Mouse (Mus musculus): ENCODE data around the gene Rufy2. TPM values are rescaled to one million over a fixed set of nuclear protein-coding genes. Genes with fewer than 3 reads are reported as not detected.

The Rufy2 gene
- total and polyA plus RNA-seq, 2 experiments from 2014 or later, result 9.7 to 11.7 TPM

DNA sequence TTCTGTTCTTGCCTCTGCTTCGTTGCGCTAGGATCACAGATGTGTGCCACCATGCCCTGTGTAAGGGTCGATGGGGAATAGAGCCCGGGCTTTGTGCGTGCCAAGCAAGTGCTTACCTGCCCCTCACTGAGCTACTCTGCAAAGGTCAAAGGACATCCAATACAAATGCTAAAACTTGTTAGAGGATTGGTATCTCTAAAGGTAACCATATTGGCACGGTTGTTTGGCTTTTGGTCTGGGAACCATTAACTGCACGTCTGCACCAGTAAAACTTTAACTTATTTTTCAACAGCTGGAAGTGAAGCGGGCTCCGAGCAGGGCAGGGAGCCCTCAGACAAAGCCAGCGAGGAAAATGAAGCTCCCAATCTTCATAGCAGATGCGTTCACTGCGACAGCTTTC is 81.2 kb downstream of the Rufy2 start:
- no peaks in the 10 kb centered on the region for H3K9me3 ChIP-seq (replicated peaks; ENCODE audit: control insufficient read depth, low read length)
- no peak overlapping the region for H3K27ac ChIP-seq (ENCODE audit: low read depth)
- H3K9ac ChIP-seq (replicated peaks; ENCODE audit: low read depth, low read length), result no peak overlapping the region
- WGBS, result 81% methylated on average over 12 of the region's 12 CpGs
- H3K4me2 ChIP-seq (ENCODE audit: low read depth, low read length), result no peak overlapping the region
- no peak for TF ChIP-seq EP300 (IDR thresholded peaks at IDR 0.05; ENCODE audit: low read depth)
- TF ChIP-seq CTCF (IDR thresholded peaks at IDR 0.05; ENCODE audit: low read depth), result no peak
- no peaks in the 10 kb centered on the region for H3K36me3 ChIP-seq (replicated peaks; ENCODE audit: control insufficient read depth, insufficient read depth, low read length)
- H3K4me1 ChIP-seq (ENCODE audit: control insufficient read depth, insufficient read depth), result peaks cover 11% of the 10 kb centered on the region
- H3K4me3 ChIP-seq (ENCODE audit: low read depth, low read length), result no peak overlapping the region
- no peak for DNase-seq (ENCODE audit: low spot score)
- no peaks in the 10 kb centered on the region for H3K27me3 ChIP-seq (ENCODE audit: control insufficient read depth, insufficient read depth, low read length)
- ATAC-seq (ENCODE audit: insufficient read depth, low read depth), result no peak

DNA sequence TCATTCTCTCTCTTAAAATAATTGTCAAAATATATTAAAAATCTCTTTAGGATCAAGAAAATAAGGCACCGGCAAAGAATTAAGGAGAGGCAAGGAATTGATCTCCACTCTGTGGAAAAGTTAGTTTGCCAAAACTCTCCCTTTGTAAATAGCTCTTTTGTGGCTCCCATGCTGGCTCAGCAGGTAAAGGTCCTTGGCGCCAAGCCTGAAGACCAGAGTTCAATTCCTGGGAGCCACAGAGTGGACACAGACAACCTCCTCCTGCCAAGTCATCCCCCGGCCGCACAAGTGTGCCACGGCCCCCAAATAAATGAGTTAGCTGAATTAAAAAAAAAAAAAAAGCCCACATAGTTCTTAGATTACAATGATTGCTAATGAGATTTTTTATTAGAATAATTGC is 82.7 kb downstream of the Rufy2 start:
- H3K9ac ChIP-seq (replicated peaks; ENCODE audit: low read depth, low read length), result no peak overlapping the region
- TF ChIP-seq CTCF (IDR thresholded peaks at IDR 0.05; ENCODE audit: low read depth), result no peak
- TF ChIP-seq EP300 (IDR thresholded peaks at IDR 0.05; ENCODE audit: low read depth), result no peak
- ATAC-seq (ENCODE audit: insufficient read depth, low read depth) (no peak), DNase-seq (ENCODE audit: low spot score) (no peak)
- WGBS, result 92% methylated on average over 5 of the region's 5 CpGs
- H3K36me3 ChIP-seq (replicated peaks; ENCODE audit: control insufficient read depth, insufficient read depth, low read length), result no peaks in the 10 kb centered on the region
- H3K27ac ChIP-seq (ENCODE audit: low read depth), result no peak overlapping the region
- no peak overlapping the region for H3K4me2 ChIP-seq (ENCODE audit: low read depth, low read length)
- H3K4me3 ChIP-seq (ENCODE audit: low read depth, low read length), result no peak overlapping the region
- no peaks in the 10 kb centered on the region for H3K9me3 ChIP-seq (replicated peaks; ENCODE audit: control insufficient read depth, low read length)
- no peaks in the 10 kb centered on the region for H3K27me3 ChIP-seq (ENCODE audit: control insufficient read depth, insufficient read depth, low read length)
- peaks cover 11% of the 10 kb centered on the region for H3K4me1 ChIP-seq (ENCODE audit: control insufficient read depth, insufficient read depth)

DNA sequence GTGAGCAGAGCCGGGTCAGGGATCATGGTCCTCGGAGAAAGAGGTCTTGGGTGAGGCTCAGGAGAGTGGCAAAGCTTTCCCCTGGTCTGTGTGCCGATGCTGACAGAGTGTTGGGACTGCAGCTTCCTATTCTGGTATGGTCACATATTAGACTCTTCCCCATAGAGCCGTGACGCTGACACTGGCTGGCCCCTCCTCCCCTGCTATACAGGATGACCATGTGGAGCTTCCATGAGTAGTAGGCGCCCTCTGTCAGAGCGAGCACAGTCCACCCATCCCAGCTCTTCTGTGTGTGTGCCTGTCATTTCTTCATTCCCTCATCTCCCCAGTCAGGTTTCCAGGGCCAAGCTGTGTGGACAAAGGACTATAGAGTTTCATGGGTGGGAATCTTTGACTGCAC is 83.3 kb downstream of the Rufy2 start:
- 73% methylated on average over 7 of the region's 7 CpGs for WGBS
- H3K27me3 ChIP-seq (ENCODE audit: control insufficient read depth, insufficient read depth, low read length), result no peaks in the 10 kb centered on the region
- TF ChIP-seq CTCF (IDR thresholded peaks at IDR 0.05; ENCODE audit: low read depth), result no peak
- TF ChIP-seq EP300 (IDR thresholded peaks at IDR 0.05; ENCODE audit: low read depth), result no peak
- no peak overlapping the region for H3K4me3 ChIP-seq (ENCODE audit: low read depth, low read length)
- DNase-seq (ENCODE audit: low spot score) (no peak), ATAC-seq (ENCODE audit: insufficient read depth, low read depth) (no peak)
- H3K9ac ChIP-seq (replicated peaks; ENCODE audit: low read depth, low read length), result no peak overlapping the region
- peaks cover 11% of the 10 kb centered on the region for H3K4me1 ChIP-seq (ENCODE audit: control insufficient read depth, insufficient read depth)
- H3K4me2 ChIP-seq (ENCODE audit: low read depth, low read length), result no peak overlapping the region
- H3K27ac ChIP-seq (ENCODE audit: low read depth), result no peak overlapping the region
- H3K36me3 ChIP-seq (replicated peaks; ENCODE audit: control insufficient read depth, insufficient read depth, low read length), result no peaks in the 10 kb centered on the region
- H3K9me3 ChIP-seq (replicated peaks; ENCODE audit: control insufficient read depth, low read length), result no peaks in the 10 kb centered on the region

DNA sequence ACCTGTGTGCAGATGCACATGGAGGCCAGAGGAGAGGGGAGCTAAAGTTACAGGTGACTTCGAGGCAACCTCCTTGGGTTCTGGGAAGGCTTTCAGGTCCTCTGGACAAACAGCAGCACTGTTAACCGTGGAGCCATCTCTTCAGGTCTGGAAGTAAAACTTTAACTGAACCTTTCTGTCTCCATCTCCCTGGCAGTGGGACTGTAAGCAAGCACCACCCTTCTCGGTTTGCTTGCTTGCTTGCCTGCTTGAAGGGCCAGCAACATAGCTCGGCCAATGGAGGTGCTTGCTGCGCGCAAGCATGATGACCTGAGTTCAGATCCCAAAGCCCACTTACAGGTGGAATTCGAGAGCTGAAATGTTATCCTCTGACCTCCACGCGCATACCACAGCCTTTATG is 84.5 kb downstream of the Rufy2 start:
- TF ChIP-seq CTCF (IDR thresholded peaks at IDR 0.05; ENCODE audit: low read depth), result no peak
- Histone ChIP-seq H3K4me2 (ENCODE audit: low read depth, low read length) (no peak overlapping the region), H3K36me3 (replicated peaks; ENCODE audit: control insufficient read depth, insufficient read depth, low read length) (no peaks in the 10 kb centered on the region), H3K4me3 (ENCODE audit: low read depth, low read length) (no peak overlapping the region), H3K27me3 (ENCODE audit: control insufficient read depth, insufficient read depth, low read length) (no peaks in the 10 kb centered on the region), H3K9ac (replicated peaks; ENCODE audit: low read depth, low read length) (no peak overlapping the region), H3K27ac (ENCODE audit: low read depth) (no peak overlapping the region), H3K9me3 (replicated peaks; ENCODE audit: control insufficient read depth, low read length) (0 out of 2 replicates have a peak, but pooled peaks cover 4% of the 10 kb centered on the region), H3K4me1 (ENCODE audit: control insufficient read depth, insufficient read depth) (peaks cover 11% of the 10 kb centered on the region)
- no peak for DNase-seq (ENCODE audit: low spot score)
- WGBS, result 81% methylated on average over 9 of the region's 9 CpGs
- ATAC-seq (ENCODE audit: insufficient read depth, low read depth), result no peak

DNA sequence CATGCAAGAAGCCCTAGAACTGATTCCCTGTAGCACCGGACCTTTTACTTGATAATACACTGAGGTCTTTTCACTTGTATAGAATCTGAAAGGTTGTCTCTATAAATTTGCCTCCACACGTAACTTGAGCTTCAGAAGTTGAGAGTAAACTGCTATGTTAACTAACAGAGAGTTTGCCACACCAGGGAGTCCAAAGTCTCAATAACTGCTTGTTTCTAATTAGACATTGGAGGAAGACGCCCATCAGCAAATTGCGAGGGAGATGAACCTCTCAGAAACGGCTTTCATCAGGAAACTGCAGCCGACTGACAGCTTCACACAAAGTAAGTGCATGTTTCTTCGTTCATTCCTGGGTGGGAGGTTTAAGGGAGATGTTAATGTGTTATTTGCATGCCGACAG is 85.5 kb downstream of the Rufy2 start:
- H3K9ac ChIP-seq (replicated peaks; ENCODE audit: low read depth, low read length), result no peak overlapping the region
- WGBS, result 60% methylated on average over 8 of the region's 8 CpGs
- no peak overlapping the region for H3K4me3 ChIP-seq (ENCODE audit: low read depth, low read length)
- no peak for DNase-seq (ENCODE audit: low spot score)
- H3K9me3 ChIP-seq (replicated peaks; ENCODE audit: control insufficient read depth, low read length), result 0 out of 2 replicates have a peak, but pooled peaks cover 4% of the 10 kb centered on the region
- no peak overlapping the region for H3K4me2 ChIP-seq (ENCODE audit: low read depth, low read length)
- no peak for ATAC-seq (ENCODE audit: insufficient read depth, low read depth)
- H3K27me3 ChIP-seq (ENCODE audit: control insufficient read depth, insufficient read depth, low read length), result no peaks in the 10 kb centered on the region
- TF ChIP-seq CTCF (IDR thresholded peaks at IDR 0.05; ENCODE audit: low read depth) (no peak), EP300 (IDR thresholded peaks at IDR 0.05; ENCODE audit: low read depth) (no peak)
- no peak overlapping the region for H3K27ac ChIP-seq (ENCODE audit: low read depth)
- no peaks in the 10 kb centered on the region for H3K36me3 ChIP-seq (replicated peaks; ENCODE audit: control insufficient read depth, insufficient read depth, low read length)
- H3K4me1 ChIP-seq (ENCODE audit: control insufficient read depth, insufficient read depth), result peaks cover 6% of the 10 kb centered on the region

- 8% methylated on average over 5 of the region's 5 CpGs for WGBS
- H3K4me3 ChIP-seq (ENCODE audit: low read depth, low read length), result no peak overlapping the region
- H3K4me1 ChIP-seq (ENCODE audit: control insufficient read depth, insufficient read depth), result 0 out of 2 replicates have a peak, but pooled peaks cover 1% of the 10 kb centered on the region
- H3K9ac ChIP-seq (replicated peaks; ENCODE audit: low read depth, low read length), result no peak overlapping the region
- no peaks in the 10 kb centered on the region for H3K27me3 ChIP-seq (ENCODE audit: control insufficient read depth, insufficient read depth, low read length)
- DNase-seq (ENCODE audit: low spot score), result peak; percentile 64
- ATAC-seq (ENCODE audit: insufficient read depth, low read depth), result peak; percentile 87
- no peak overlapping the region for H3K4me2 ChIP-seq (ENCODE audit: low read depth, low read length)
- H3K27ac ChIP-seq (ENCODE audit: low read depth), result no peak overlapping the region
- 0 out of 2 replicates have a peak, but pooled peaks cover 4% of the 10 kb centered on the region for H3K9me3 ChIP-seq (replicated peaks; ENCODE audit: control insufficient read depth, low read length)
- TF ChIP-seq CTCF (IDR thresholded peaks at IDR 0.05; ENCODE audit: low read depth) (peak; percentile 89), EP300 (IDR thresholded peaks at IDR 0.05; ENCODE audit: low read depth) (no peak)
- no peaks in the 10 kb centered on the region for H3K36me3 ChIP-seq (replicated peaks; ENCODE audit: control insufficient read depth, insufficient read depth, low read length)
Observed at GRCm38 (mm10) chr10:63065988-63066387, 86.0 kb downstream of the Rufy2 start.

Other genes starting within 250 kb of the Rufy2 start
- 59.2 and 96.8 TPM in 2 replicates for gene Ccar1, start 187.9 kb upstream of the Rufy2 start, total RNA-seq (2014; rRNA removed; ENCODE audit: low replicate concordance)
- gene Ccar1, start 187.9 kb upstream of the Rufy2 start, polyA plus RNA-seq (2015; fragmentation: Nextera tagmentation; extraction: Ambion mirVana), result 56.9 and 59.0 TPM in 2 replicates
- 12.8 and 17.3 TPM in 2 replicates for gene Tet1, start 71.2 kb upstream of the Rufy2 start, total RNA-seq (2014; rRNA removed; ENCODE audit: low replicate concordance)
- gene Tet1, start 71.2 kb upstream of the Rufy2 start, polyA plus RNA-seq (2015; fragmentation: Nextera tagmentation; extraction: Ambion mirVana), result 18.8 and 19.9 TPM in 2 replicates
- gene Slc25a16, start 59.6 kb upstream of the Rufy2 start, total RNA-seq (2014; rRNA removed; ENCODE audit: low replicate concordance), result 15.3 and 35.4 TPM in 2 replicates
- 14.8 and 19.6 TPM in 2 replicates for gene Slc25a16, start 59.6 kb upstream of the Rufy2 start, polyA plus RNA-seq (2015; fragmentation: Nextera tagmentation; extraction: Ambion mirVana)
- gene Dna2, start 33.2 kb upstream of the Rufy2 start, total RNA-seq (2014; rRNA removed; ENCODE audit: low replicate concordance), result 0.88 and 3.2 TPM in 2 replicates
- 3.9 and 4.3 TPM in 2 replicates for gene Dna2, start 33.2 kb upstream of the Rufy2 start, polyA plus RNA-seq (2015; fragmentation: Nextera tagmentation; extraction: Ambion mirVana)
- gene Hnrnph3, start 44.0 kb downstream of the Rufy2 start, total RNA-seq (2014; rRNA removed; ENCODE audit: low replicate concordance), result 3.9 and 16.9 TPM in 2 replicates
- 34.6 and 41.7 TPM in 2 replicates for gene Hnrnph3, start 44.0 kb downstream of the Rufy2 start, polyA plus RNA-seq (2015; fragmentation: Nextera tagmentation; extraction: Ambion mirVana)
- 0.11 TPM in 1 of 2 replicates, not detected in the other for gene Pbld2, start 44.1 kb downstream of the Rufy2 start, total RNA-seq (2014; rRNA removed; ENCODE audit: low replicate concordance)
- gene Pbld2, start 44.1 kb downstream of the Rufy2 start, polyA plus RNA-seq (2015; fragmentation: Nextera tagmentation; extraction: Ambion mirVana), result 0.89 and 1.1 TPM in 2 replicates
- 2.2 TPM in 1 of 2 replicates, not detected in the other for gene Pbld1, start 79.9 kb downstream of the Rufy2 start, total RNA-seq (2014; rRNA removed; ENCODE audit: low replicate concordance)
- gene Pbld1, start 79.9 kb downstream of the Rufy2 start, polyA plus RNA-seq (2015; fragmentation: Nextera tagmentation; extraction: Ambion mirVana), result 0.70 and 1.5 TPM in 2 replicates
- gene Atoh7, start 119.4 kb downstream of the Rufy2 start, total RNA-seq (2014; rRNA removed; ENCODE audit: low replicate concordance), result not detected in 2 replicates
- not detected in 2 replicates for gene Atoh7, start 119.4 kb downstream of the Rufy2 start, polyA plus RNA-seq (2015; fragmentation: Nextera tagmentation; extraction: Ambion mirVana)
- 26.5 and 33.5 TPM in 2 replicates for gene Mypn, start 223.7 kb downstream of the Rufy2 start, total RNA-seq (2014; rRNA removed; ENCODE audit: low replicate concordance)
- 12.2 and 12.7 TPM in 2 replicates for gene Mypn, start 223.7 kb downstream of the Rufy2 start, polyA plus RNA-seq (2015; fragmentation: Nextera tagmentation; extraction: Ambion mirVana)